Mouse (Mus musculus): Measurements from ENCODE around the gene Opcml.
A peak's percentile ranks its signal among the peaks of the same experiment; 100 is the strongest.

Gene Opcml

DNA sequence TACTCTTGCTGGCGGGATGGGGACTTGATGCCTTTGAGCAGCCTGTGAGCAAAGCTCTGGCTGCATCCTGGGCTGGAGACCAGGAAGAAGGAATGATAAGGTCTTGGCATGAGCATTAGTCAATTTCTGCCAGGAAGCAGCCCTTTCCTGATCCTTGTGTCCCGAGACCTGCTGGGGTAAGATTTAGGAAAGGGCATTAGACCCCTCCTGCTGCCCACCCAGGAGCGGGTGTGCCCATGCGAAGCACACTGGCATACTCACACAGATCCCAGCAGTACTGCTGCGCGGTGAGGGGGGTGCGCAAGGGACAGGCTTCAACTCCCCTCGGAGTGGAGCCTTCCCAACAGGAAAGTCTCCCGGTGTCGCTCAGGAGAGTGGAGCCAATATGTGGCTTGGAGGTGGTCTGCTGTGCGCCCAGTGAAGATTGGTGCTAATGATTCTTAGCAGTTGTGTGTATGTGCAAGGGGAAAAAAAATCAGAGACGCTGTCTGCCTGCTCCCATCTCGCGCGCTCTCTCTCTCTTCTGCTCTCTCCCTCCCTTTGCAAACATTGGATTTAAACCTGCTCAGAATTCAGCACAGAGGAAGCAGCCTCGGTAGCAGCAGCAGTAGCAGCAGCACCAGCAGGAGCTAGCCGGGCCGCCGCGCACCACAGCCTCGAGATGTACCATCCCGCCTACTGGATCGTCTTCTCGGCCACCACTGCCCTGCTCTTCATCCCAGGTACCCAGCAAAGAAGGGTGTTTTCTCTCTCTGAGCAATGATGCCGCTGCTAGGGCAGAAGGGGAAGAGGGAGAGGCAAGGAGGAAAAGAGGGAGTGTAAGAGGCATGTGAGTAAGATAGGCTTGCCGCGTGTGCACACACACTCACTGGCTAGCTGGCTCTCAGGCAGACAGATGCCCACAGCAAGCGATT lies at the start of gene Opcml:
Opcml (plus strand) TSS at position 51 of the 914 bp plus-strand sequence.
- peak in 1 of 2 experiments; percentile 17 for DNase-seq (ENCODE audit: low spot score in 2 of 2)

DNA sequence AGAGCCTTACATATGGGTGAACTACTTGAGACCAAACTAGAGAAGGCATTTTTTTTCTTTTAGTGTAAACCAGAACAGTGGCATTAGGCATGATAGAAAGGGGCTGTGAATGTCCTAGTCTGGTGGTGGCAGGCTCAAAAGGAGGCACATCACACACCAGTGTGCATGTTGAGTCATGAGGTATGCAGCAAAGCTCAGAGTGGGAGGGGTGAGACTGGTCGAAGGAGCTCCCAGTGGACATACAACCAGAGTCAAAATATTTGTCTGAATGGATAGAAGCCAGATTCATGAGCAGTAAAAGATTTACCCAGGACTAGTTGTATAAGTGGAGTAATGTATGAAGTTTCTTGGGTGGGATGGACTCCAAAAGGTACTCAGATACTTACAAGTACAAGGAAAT lies 31.9 kb upstream of the Opcml start:
- DNase-seq (ENCODE audit: low spot score in 2 of 2): no peak

DNA sequence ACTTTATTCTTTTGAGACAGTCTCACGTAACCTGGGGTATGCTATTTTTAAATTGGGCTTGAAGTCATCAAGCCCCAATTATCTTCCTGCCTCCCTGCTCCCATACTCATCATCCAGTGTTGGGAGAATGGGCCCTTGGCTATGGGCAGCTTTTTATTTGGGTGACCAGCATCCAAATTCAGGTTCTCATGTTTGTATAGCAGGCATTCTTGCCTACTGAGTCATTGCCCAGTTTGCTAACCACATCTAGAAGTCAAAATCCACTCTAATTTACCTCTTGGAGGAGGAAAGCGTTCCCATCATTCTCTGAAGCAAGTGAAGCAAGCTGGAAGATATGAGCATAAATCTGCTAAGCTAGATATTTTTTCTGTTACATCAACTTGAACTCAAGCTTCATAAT lies 29.4 kb upstream of the Opcml start:
- no peak for DNase-seq (ENCODE audit: low spot score in 2 of 2)

DNA sequence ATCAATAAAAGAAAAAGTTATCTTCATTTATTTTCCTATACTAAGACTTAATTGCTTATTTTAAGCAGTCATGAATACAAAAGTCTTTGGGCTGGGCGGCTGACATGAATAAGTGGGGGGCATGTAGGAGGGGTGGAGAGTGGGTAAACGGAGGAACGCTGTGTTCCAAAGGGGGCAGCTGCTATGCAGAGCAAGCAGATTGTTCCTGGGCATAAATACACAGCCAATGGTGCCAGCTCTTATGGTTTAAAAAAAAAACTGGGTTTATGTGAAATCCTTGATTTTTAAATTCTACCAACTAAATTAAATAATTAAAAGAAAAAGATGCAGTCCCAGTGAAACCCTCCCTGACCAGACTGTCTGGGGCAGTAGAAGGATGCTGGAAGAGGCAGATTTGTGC lies 24.1 kb upstream of the Opcml start:
- DNase-seq (ENCODE audit: low spot score in 2 of 2): no peak

DNA sequence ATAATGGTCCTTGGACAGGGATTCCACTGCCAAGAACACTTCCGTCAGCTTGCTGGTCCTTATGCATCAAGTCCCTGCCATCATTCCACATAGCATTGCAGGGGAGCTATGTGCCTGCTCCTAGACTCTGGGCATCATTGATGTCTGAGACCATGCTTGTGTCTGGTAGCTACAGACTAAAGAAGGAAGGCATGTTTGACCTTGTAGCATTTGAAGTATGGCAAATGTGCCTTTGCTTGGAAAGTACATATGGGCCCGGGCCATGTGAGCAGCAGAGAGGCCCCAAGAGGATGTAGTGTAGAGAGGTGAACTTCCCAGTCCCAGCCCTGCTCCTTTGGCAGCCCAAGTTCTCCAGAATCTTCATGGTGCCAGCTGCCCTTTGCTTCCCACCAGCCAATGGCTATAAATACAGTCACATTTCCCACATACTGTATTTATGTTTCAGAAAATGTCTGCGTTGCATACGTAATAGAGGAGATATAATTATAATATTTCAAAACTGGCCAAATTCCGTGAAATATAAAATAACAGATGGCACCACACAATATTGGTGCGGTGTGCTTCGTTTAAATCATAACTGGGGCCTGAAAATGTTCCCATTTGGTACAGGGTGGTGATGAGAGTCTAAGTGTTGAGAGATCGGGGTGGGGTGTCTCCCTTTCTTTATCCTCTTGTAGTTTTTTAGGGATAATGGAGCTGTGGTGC lies 23.2 kb upstream of the Opcml start:
- no peak for DNase-seq (ENCODE audit: low spot score in 2 of 2)

DNA sequence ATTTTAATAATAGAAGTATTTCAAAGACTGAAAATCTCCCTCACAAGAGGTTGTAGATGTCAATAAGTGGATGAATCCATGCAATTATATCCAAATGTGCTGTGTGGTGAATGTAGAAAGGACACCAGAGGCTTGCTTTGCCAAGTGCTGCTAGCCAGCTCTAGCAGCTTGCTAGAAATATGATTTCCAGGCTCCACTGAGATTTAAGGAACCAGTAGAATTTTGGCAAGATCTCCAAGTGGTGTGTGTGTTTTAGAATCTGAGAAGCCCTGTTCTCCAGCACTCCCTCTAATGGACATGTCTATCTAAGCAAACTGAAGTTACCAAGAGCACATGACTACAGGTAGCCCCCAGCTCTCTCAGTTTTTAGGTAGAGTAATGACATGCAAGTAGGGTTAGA lies 21.8 kb upstream of the Opcml start:
- DNase-seq (ENCODE audit: low spot score in 2 of 2): no peak

DNA sequence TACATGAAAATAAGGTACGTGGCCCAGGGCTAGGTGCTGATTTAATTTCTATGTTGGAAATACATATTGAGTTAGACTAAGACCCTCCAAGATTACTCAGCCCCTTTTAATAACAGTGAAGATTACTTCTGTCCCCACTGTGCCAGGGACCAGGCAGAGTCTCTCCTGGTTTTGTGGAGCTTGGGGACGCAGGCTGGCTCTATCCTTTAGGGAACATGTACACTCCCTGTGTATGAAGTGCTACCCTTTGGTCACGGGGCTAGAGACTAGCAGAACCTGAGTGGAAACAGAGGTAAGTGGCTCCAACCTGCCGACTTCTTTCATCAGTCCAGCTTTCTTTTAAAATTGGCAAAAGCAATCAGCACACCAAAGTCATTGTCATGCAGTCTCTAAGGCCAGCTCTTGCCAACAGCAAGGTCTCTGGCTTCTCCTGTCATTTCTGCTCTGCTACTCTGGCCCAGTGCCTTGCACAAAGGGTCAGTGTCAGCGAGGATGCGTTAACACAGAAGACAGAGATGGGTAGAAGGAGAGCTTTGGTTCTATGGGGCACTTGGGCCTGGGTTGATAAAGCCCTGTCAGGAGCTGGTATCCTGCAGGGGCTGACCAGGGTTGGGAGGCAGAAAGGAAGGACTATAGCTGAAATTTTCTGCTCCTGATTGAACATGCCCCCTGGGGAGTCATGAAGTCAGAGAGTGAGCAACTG lies 9.1 kb upstream of the Opcml start:
- DNase-seq (ENCODE audit: low spot score in 2 of 2): no peak

DNA sequence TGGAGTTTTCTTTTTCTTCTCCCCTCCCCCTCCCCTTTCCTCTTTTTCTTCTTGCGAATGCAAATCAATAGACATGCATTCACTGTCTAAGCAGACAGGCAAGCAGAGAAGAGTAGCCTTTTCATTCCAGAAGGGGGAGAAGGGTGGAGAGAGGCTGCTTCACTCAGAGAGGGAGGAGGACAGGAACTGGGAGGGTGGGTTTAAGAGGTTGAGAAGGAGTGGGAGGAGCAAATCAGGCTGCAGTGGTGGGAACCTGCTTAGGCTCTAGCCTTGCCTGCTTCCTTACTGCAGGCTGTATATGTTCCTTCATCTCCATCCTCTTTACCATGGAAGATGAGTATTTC lies 8.6 kb upstream of the Opcml start:
- no peak for DNase-seq (ENCODE audit: low spot score in 2 of 2)

DNA sequence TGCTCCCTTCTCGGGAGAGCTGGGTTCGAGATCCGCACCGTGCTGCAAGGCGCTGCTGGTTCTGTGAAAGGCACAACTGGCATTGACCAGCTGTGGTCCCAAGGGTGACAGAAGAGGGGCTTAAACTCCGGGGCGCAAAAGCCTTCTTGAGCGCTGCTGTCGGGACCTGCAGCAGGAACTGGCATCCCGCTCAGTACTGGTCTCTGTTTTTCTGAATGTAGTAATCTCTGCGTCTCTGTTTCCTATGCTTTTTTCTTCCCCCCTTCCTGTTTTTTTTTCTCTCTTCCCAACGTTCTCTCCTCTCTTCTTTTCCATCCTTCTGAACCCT lies 1.0 kb downstream of the Opcml start:
- no peak for DNase-seq (ENCODE audit: low spot score in 2 of 2)

DNA sequence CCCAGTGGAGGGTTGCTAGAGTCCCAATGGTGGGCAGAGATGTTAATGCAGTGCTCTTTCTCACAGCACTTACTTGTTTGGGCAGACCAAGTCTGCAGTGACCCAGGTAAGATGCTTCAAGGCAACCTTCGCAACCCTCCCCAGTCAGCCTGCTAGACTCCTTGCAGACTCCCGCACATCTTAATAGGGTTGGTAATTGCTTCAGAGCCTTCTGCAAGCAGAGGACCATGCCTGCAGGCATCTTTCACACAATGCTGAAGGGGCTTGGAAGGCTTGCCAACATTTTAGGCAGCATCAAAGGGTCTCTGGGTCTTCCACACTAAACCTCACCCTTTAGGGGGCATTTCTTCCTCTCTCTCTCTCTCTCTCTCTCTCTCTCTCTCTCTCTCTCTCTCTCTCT lies 1.7 kb downstream of the Opcml start:
- no peak for DNase-seq (ENCODE audit: low spot score in 2 of 2)

DNA sequence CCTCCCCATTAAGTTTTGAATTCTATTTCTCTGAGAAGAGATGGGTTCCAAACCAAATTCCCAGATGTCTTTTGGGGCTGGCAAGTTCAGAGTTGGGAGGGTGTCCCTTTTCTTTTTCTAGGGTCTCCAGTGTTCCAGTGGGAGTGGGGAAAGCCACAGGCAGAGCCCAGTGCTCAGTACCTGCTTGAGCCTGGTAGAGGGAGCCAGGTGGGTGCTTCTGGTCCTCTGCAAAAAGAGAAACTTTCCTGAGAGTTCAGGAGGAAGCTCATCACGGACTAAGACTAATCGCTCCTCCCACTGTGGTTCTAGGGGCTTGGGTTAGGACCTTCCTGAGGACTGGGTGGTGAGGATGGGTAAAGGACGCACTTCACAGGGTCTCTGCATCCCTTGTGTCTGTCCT lies 2.4 kb downstream of the Opcml start:
- DNase-seq (ENCODE audit: low spot score in 2 of 2): no peak

DNA sequence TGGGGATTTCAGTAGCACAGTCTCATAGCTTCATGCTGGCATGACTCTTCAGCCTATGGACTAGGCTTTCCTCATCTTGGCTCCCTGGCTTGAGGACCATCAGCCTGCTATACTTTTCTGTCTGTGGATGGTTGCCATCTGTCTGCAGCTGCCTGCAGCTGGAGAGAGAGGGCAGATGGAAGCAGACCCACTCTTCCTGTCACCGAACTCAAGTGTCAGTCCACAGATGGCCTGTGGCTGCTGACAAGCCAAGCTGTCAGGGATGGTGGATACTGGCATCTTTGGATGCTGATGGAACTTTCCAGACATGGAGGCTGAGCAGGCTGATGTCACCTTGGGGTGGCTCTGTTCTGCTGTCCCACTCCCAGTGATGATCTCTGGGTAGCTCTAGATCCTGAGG lies 6.0 kb downstream of the Opcml start:
- DNase-seq (ENCODE audit: low spot score in 2 of 2): no peak

DNA sequence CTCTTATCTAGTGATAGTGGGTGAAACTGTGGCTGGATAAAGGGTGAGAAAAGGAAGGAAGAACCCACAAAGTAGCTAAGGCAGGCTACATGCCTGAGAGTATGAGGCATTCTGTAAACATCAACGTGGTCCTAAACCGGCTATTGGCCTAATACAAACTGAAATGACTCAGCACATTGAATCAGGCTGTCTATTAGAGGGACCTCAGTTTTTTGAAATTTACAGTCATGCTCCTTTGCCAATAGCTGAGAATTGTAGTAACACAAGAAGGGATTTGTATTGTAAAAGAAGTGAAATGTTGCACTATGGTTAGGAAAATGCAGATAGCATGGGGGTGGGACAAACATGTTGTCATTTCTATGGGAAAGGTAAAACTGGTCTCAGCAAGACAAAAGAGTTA lies 10.4 kb downstream of the Opcml start:
- DNase-seq (ENCODE audit: low spot score in 2 of 2): no peak

DNA sequence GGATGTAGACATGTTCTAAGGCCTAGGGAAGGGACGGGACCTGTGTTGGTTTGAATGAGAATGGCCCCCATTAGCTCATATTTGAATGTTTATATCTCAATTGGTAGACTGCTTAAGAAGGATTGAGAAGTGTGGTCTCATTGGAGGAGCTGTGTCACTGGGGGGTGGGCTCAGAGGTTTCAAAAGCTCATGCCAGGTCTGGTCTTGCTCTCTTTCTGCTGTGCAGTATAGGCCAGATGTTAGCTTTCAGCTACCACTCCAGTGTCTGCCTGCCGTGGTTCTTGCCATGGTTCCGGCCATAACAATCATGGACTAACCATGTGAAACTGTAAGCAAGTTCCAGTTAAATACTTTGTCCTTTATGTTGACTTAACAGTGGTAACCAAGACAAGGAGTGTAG lies 11.2 kb downstream of the Opcml start:
- DNase-seq (ENCODE audit: low spot score in 2 of 2): no peak

DNA sequence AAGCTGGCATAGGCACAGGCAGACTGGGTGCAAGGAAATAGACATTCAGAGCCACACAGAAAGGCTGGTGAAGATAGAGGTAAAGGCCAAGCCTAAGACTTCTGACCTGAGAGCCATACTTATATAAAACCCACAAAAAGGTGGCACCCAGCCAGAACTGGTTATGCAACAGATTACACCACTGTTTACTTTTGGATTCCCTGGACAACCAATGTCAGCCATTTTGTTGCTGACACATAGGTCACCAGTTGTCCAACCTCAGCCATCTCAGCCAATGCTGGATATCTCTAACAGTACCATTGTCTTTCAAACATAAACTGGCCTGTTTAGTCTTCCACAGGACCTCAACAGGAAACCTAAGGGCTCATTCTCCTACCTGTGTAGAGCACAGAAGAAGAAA lies 11.8 kb downstream of the Opcml start:
- no peak for DNase-seq (ENCODE audit: low spot score in 2 of 2)

DNA sequence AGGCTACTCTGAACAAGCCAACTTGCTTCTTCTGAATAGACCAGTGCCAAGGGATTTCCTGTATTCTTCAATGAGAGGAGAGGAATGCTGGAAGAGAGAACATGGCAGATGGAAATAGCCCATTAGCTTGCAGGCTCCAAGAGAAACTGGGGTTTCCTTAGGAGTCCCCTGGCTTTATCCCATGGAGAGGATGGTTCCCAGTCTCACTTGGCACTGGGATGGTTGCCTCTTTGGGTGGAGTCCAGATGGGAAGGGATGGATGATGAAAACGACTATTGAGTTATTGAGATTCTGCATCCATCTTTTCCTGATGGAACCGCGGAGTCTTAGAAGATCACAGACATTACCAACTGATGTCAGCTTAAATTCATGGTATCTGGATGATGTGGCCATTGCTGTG lies 13.9 kb downstream of the Opcml start:
- DNase-seq (ENCODE audit: low spot score in 2 of 2): no peak

DNA sequence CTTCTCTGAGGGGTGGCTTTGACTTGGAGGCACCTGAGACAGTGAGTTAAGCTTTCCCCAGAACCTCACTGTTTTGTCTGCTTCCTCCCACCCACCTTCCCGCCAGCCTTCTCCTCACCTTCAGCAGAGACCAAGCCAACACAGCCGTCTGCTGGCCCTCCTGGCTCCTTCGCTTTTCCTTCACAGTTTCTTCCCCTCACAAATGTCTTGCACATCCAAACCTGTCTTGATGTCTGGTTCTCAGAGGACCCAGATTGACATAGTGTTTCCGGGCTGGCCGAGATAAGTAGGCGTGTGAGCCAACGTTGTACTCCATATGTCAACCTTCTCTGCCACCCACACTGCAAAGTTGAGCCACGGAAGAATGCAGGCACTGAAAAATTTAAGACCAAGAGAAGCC lies 19.2 kb downstream of the Opcml start:
- no peak for DNase-seq (ENCODE audit: low spot score in 2 of 2)

DNA sequence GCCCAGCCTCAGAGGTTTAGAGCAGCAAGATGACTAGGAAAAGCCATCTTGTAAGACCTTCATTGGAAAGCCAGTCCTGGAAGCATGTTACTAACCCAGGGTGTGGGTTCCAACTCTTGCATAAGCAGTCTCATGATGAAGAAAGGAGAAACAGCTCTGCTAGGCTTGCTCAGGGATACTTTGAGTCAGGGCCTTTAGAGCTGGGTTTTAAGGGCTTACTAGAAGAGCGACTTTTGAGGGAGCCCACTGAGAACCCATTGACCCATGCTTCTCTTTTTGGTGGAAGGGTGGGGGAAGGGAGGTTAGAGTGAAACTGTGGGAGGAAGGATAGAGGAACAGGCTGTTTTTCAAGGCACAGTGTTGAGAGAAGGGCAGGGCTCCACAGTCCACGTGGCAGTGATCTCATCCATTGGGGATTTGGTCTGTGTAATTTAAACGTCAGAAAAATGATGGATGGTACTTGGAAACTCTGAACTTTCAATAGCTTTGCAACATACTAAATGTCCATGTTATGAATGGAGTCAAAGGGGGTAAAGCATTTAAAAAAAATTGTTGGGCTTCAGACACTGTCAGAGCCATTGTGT lies 22.7 kb downstream of the Opcml start:
- DNase-seq (ENCODE audit: low spot score in 2 of 2): peak in 1 of 2 experiments; percentile 50

DNA sequence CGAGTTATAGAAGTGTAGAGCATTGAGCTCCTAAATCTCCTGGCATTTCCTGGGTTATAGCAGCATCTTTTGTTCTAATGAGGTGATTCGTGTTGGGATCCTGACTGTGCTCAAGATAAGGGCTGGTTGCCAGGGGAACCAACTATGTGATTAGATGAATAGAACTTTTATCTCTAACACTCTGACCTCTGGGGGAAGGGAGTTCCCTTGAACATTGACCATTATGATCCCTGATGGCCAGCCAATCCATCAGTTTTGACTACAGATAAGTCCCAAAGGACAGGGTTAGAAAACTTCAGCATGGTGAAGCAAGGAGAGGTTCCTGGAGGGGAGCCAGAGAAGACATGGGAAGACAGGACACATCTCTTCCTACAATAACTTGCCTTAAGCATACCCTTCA lies 23.6 kb downstream of the Opcml start:
- DNase-seq (ENCODE audit: low spot score in 2 of 2): no peak

DNA sequence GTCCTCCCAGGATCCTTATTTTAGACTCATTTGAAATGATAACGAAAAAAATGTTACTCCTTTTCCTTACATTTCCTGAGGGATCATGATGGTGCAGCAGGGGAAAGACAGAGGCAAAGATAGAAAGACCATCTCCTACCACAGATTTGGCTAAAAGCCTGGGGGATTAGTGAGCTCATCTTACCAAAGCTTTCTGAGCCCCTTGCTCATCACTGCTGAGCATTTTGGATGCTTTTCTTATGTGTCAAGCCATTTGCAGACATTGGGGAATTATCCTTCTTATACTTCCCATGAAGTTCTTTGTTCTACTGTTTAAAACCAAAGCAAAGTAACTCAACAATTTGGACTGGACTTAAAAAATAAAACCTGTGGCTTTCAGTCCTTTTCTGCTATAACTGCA lies 30.6 kb downstream of the Opcml start:
- no peak for DNase-seq (ENCODE audit: low spot score in 2 of 2)

DNA sequence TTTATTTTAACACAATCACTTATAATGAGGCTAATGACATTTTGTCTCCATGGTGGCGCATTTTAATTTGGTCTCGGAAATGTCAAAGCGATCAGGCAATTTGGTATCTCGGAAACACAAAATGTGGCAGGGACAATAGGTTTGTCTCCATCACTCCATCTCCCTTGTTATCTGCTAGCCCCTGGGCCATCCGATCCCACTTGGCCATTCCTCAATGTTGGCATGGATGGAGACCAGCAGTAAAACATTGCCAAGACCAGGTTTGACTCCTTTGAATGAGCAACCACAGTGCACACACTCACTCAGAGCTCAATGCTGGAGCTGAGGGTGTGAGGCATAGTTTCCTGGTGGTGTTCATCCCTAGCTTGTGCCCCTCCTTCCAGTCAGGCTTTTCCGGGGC lies 32.1 kb downstream of the Opcml start:
- DNase-seq (ENCODE audit: low spot score in 2 of 2): no peak

DNA sequence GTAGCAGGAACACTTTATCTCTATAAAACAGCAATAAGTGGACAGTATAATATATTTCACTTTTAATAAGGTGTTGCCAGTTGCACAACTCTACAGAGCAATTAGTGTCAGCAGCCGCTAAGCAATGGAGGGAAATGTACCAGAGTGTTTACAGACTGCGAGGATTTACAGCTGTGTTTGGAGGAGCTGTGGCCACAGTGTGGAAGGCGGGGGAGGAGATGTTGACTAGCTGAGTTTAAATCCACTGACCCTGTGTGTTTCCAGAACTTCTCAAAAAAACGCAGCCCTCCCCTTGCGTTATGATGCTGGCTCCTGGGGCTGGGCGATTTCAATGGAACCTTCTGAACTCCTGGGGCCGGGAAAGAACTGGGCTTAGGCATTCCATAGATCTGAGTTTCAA lies 33.8 kb downstream of the Opcml start:
- peak in 1 of 2 experiments; percentile 62 for DNase-seq (ENCODE audit: low spot score in 2 of 2)

DNA sequence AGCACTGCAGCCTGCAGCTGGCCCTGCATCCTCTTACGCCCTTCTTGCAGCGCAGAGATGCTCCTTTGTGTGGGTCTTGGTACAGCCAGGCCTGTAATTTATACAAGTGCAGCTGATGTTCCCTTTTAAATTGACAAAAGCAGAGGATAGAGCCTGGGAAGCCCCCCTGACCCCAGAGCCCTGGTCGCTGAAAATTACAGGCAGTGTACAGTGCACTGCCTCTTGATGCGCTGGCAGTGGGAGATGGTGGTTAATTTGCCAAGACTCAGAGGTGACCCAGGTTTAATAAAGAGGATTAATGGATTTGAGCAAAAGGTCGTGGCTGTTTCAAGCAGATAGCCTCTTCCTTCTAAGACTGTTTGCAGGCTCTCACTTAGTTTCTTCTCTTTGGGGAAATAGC lies 39.9 kb downstream of the Opcml start:
- no peak for DNase-seq (ENCODE audit: low spot score in 2 of 2)
